Mouse (Mus musculus) MEL (cell line): Measurements from ENCODE around the gene Safb. TPM values are rescaled to one million over a fixed set of nuclear protein-coding genes. Genes with fewer than 3 reads are reported as not detected.

Experiments
- DNase-seq: peaks from one replicate; pipeline ENCODE4 v3.0.0; 2011; ENCODE audit warnings: low read depth, low spot score
- H3K27ac ChIP-seq: 2 replicates; pipeline ENCODE4 v1.5.1; 2012; ENCODE audit warnings: low read depth, mild to moderate bottlenecking, control low read depth, low read length, moderate library complexity; ENCODE audit not compliant: control insufficient read depth
- H3K27me3 ChIP-seq, 2 experiments: fragments of 150-350 bp in 1 of 2; sonication (generic) in 1 of 2; 2 replicates each; pipeline ENCODE4 v1.6.1; 2012; ENCODE audit warnings: low read length in 2 of 2, mild to moderate bottlenecking in 2 of 2, improper control_type of control experiment in 1 of 2, moderate library complexity in 1 of 2; ENCODE audit not compliant: insufficient read depth in 2 of 2, control insufficient read depth in 1 of 2
- H3K36me3 ChIP-seq, 2 experiments: 2 replicates each; pipeline ENCODE4 v1.6.1; 2012 to 2014; ENCODE audit warnings: low read length in 2 of 2, improper control_type of control experiment in 1 of 2, inconsistent platforms in 1 of 2, mild to moderate bottlenecking in 1 of 2; ENCODE audit not compliant: insufficient read depth in 2 of 2, control insufficient read depth in 1 of 2
- H3K4me1 ChIP-seq, 2 experiments: fragments of 150-350 bp in 1 of 2; sonication (generic) in 1 of 2; 2 replicates each; pipeline ENCODE4 v1.6.1; 2012; ENCODE audit warnings: low read length in 2 of 2, improper control_type of control experiment in 1 of 2, mild to moderate bottlenecking in 1 of 2; ENCODE audit not compliant: insufficient read depth in 2 of 2, control insufficient read depth in 1 of 2
- H3K4me3 ChIP-seq, 2 experiments: fragments of 150-350 bp in 1 of 2; sonication (generic) in 1 of 2; 2 replicates each; pipeline ENCODE4 v1.5.1; 2012; ENCODE audit warnings: low read depth in 2 of 2, low read length in 2 of 2, mild to moderate bottlenecking in 2 of 2, moderate library complexity in 2 of 2, control low read depth in 1 of 2, improper control_type of control experiment in 1 of 2; ENCODE audit not compliant: control insufficient read depth in 1 of 2, insufficient read depth in 1 of 2
- H3K79me2 ChIP-seq: 2 replicates; pipeline ENCODE4 v1.6.1; 2012; ENCODE audit warnings: mild to moderate bottlenecking, low read length, moderate library complexity; ENCODE audit not compliant: control insufficient read depth, poor library complexity, insufficient read depth
- H3K9ac ChIP-seq: 2 replicates; pipeline ENCODE4 v1.6.1; 2012; ENCODE audit warnings: low read depth, mild to moderate bottlenecking, control low read depth, low read length, moderate library complexity; ENCODE audit not compliant: control insufficient read depth, poor library complexity, severe bottlenecking
- H3K9me3 ChIP-seq: fragments of 150-350 bp; sonication (generic); replicated peaks from 2 replicates; pipeline ENCODE4 v1.6.1; 2012; ENCODE audit warnings: mild to moderate bottlenecking, low read length, improper control_type of control experiment, moderate library complexity; ENCODE audit not compliant: insufficient read depth
- CTCF ChIP-seq, 3 experiments: IDR thresholded peaks in 2 of 3; conservative IDR thresholded peaks in 1 of 3; 2 replicates each; pipeline ENCODE4 v1.5.1; 2011 to 2012; ENCODE audit warnings: low read length in 3 of 3, low read depth in 2 of 3, mild to moderate bottlenecking in 2 of 3, improper control_type of control experiment in 1 of 3, inconsistent platforms in 1 of 3, mixed read lengths in 1 of 3, moderate library complexity in 1 of 3; ENCODE audit not compliant: control insufficient read depth in 1 of 3, insufficient read depth in 1 of 3, poor library complexity in 1 of 3, severe bottlenecking in 1 of 3
- ETS1 ChIP-seq: IDR thresholded peaks from 2 replicates; pipeline ENCODE4 v1.6.1; 2012; ENCODE audit warnings: low read depth, mild to moderate bottlenecking, inconsistent platforms, low read length, improper control_type of control experiment, moderate library complexity
- GABPA ChIP-seq: IDR thresholded peaks from 2 replicates; pipeline ENCODE4 v1.6.1; 2012; ENCODE audit warnings: low read depth, mild to moderate bottlenecking, inconsistent platforms, low read length, improper control_type of control experiment, moderate library complexity
- HCFC1 ChIP-seq: IDR thresholded peaks from 2 replicates; pipeline ENCODE4 v1.6.1; 2012; ENCODE audit warnings: low read depth, mild to moderate bottlenecking, inconsistent platforms, low read length, improper control_type of control experiment, moderate library complexity
- KAT2A ChIP-seq: conservative IDR thresholded peaks from 2 replicates; pipeline ENCODE4 v1.6.1; 2012; ENCODE audit warnings: low read depth, low read length, improper control_type of control experiment, inconsistent platforms
- MEF2A ChIP-seq: IDR thresholded peaks from 2 replicates; pipeline ENCODE4 v1.6.1; 2014; ENCODE audit warnings: low read depth, mild to moderate bottlenecking, inconsistent platforms, low read length, improper control_type of control experiment; ENCODE audit not compliant: poor library complexity, insufficient replicate concordance, severe bottlenecking; ENCODE audit errors: extremely low read depth
- MYC ChIP-seq: IDR thresholded peaks from 2 replicates; pipeline ENCODE4 v1.6.1; 2011; ENCODE audit warnings: low read depth, mild to moderate bottlenecking, low read length, improper control_type of control experiment, moderate library complexity
- NRF1 ChIP-seq: IDR thresholded peaks from 2 replicates; pipeline ENCODE4 v1.6.1; 2014; ENCODE audit warnings: low read depth, mild to moderate bottlenecking, inconsistent platforms, low read length, improper control_type of control experiment, moderate library complexity; ENCODE audit not compliant: poor library complexity, insufficient read depth, severe bottlenecking
- POLR2AphosphoS2 ChIP-seq: IDR thresholded peaks from 2 replicates; pipeline ENCODE4 v1.6.1; 2011; ENCODE audit warnings: low read length, improper control_type of control experiment
- USF1 ChIP-seq: IDR thresholded peaks from 2 replicates; pipeline ENCODE4 v1.6.1; 2014; ENCODE audit warnings: low read depth, mild to moderate bottlenecking, inconsistent platforms, low read length, improper control_type of control experiment, moderate library complexity
- USF2 ChIP-seq, 2 experiments: IDR thresholded peaks; 2 replicates each; pipeline ENCODE4 v1.6.1; 2011 to 2012; ENCODE audit warnings: improper control_type of control experiment in 2 of 2, low read length in 2 of 2, borderline replicate concordance in 1 of 2, inconsistent platforms in 1 of 2, low read depth in 1 of 2, mild to moderate bottlenecking in 1 of 2; ENCODE audit not compliant: insufficient read depth in 1 of 2
- polyA plus RNA-seq, 2 experiments: library from polyadenylated mRNA; stranded (reverse) in 1 of 2; unstranded in 1 of 2; fragments of >175 nt in 1 of 2; fragments of >200 nt in 1 of 2; gene quantifications; 2 replicates each; pipeline versions ENCODE4 v1.2.1 to v1.2.4; 2012; ENCODE audit warnings: low replicate concordance in 2 of 2, low read depth in 1 of 2; ENCODE audit not compliant: insufficient read length in 2 of 2, insufficient read depth in 1 of 2, missing spikeins in 1 of 2
- total RNA-seq: library from RNA; depleted of rRNA; stranded (reverse); fragments of 300-350 nt; gene quantifications from 2 replicates; pipeline ENCODE4 v1.2.3, GENCODE M21; 2012

The Safb gene
- total and polyA plus RNA-seq, 3 experiments: 87.3 to 203 TPM; not detected in 1

- TF ChIP-seq MEF2A: no peak
Observed at GRCm38 (mm10) chr17:56566918-56567317, 17.7 kb upstream of the Safb start (continued).

GRCm38 (mm10) chr17:56567370-56567769 lies 17.3 kb upstream of the Safb start:
- no peak for TF ChIP-seq CTCF (IDR thresholded peaks at IDR 0.05 in 2 of 3, conservative IDR thresholded peaks at IDR 0.05 in 1 of 3; ENCODE audit: control insufficient read depth in 1 of 3, insufficient read depth in 1 of 3, low read depth in 2 of 3, low read length in 3 of 3, poor library complexity in 1 of 3, severe bottlenecking in 1 of 3)
- TF ChIP-seq USF2 (IDR thresholded peaks at IDR 0.05; ENCODE audit: borderline replicate concordance in 1 of 2, insufficient read depth in 1 of 2, low read depth in 1 of 2, low read length in 2 of 2): no peak
- TF ChIP-seq, all 39 proteins: peak for 0
- Histone ChIP-seq H3K9me3 (no peaks in the 10 kb centered on the region), H3K27me3 (no peaks in the 10 kb centered on the region), H3K36me3 (peaks cover 0 to 20% of the 10 kb centered on the region in 2 experiments; a peak in 2 of 4 replicates), H3K4me3 (no peak overlapping the region), H3K79me2 (no peaks in the 10 kb centered on the region), H3K4me1 (no peaks in the 10 kb centered on the region), H3K9ac (no peak overlapping the region), H3K27ac (no peak overlapping the region)
- no peak for DNase-seq

- Histone ChIP-seq H3K9ac (no peak overlapping the region), H3K9me3 (no peaks in the 10 kb centered on the region), H3K36me3 (peaks cover 0 to 20% of the 10 kb centered on the region in 2 experiments; a peak in 2 of 4 replicates), H3K4me1 (no peaks in the 10 kb centered on the region), H3K27ac (no peak overlapping the region), H3K4me3 (no peak overlapping the region), H3K79me2 (peaks cover 2% of the 10 kb centered on the region; the same call in 1 of the 2 replicates), H3K27me3 (no peaks in the 10 kb centered on the region)
- TF ChIP-seq GABPA: no peak
- TF ChIP-seq ETS1: no peak
- TF ChIP-seq USF1: no peak
- TF ChIP-seq KAT2A: no peak
- no peak for TF ChIP-seq NRF1
- TF ChIP-seq POLR2AphosphoS2: no peak
- DNase-seq: no peak
Observed at GRCm38 (mm10) chr17:56570287-56570686, 14.3 kb upstream of the Safb start.

GRCm38 (mm10) chr17:56572154-56572553 lies 12.5 kb upstream of the Safb start:
- no peak overlapping the region for H3K4me3 ChIP-seq

More at GRCm38 (mm10) chr17:56572154-56572553, 12.5 kb upstream of the Safb start:
- TF ChIP-seq NRF1 (no peak), MYC (no peak), HCFC1 (no peak)
- Histone ChIP-seq H3K9me3 (no peaks in the 10 kb centered on the region), H3K27me3 (no peaks in the 10 kb centered on the region), H3K36me3 (peaks cover 0 to 20% of the 10 kb centered on the region in 2 experiments; a peak in 2 of 4 replicates), H3K9ac (no peak overlapping the region), H3K79me2 (peaks cover 2% of the 10 kb centered on the region; the same call in 1 of the 2 replicates), H3K27ac (no peak overlapping the region), H3K4me1 (no peaks in the 10 kb centered on the region)
- DNase-seq: no peak
